9 mouse cellular contexts compared by ENCODE assay signal in genomic region chr8:83624739-83625138, GRCm38 (mm10). TPM values are rescaled to one million over a fixed set of nuclear protein-coding genes. Genes with fewer than 3 reads are reported as not detected.
DNase-seq lines count a peak whose midpoint lies in the region; ATAC-seq and TF ChIP-seq lines count a peak whose summit lies in the region.
"Had no signal": no experiment of that assay in that cellular context is flagged by ENCODE, and none has a peak within 500 bp of the region (broad histone marks: within the 10 kb centered on the region; RNA-seq: fewer than 3 reads in every experiment).

No protein-coding gene starts in this region.

- H3K79me2 ChIP-seq in heart, adult 2 months (replicated peaks; ENCODE audit: control insufficient read depth, insufficient read depth, low read length) = no peaks in the 10 kb centered on the region

- TF ChIP-seq CTCF in heart, adult 2 months (IDR thresholded peaks at IDR 0.05) = peak; percentile 75
- peak; percentile 50 for TF ChIP-seq CTCF in ES-Bruce4 (IDR thresholded peaks at IDR 0.05; ENCODE audit: low read depth, low read length)
- TF ChIP-seq CTCF in cortical plate, adult 2 months (IDR thresholded peaks at IDR 0.05; ENCODE audit: extremely low read depth, insufficient read depth, low read length) = peak; percentile 72

- H3K27me3 ChIP-seq in heart, adult 2 months (ENCODE audit: control insufficient read depth, insufficient read depth, low read length) = no peaks in the 10 kb centered on the region
- H3K27me3 ChIP-seq in ES-Bruce4 (ENCODE audit: control insufficient read depth, insufficient read depth, low read length, poor library complexity, severe bottlenecking) = peaks cover 1% of the 10 kb centered on the region; the same call in 1 of the 2 replicates
- no peaks in the 10 kb centered on the region for H3K27me3 ChIP-seq in liver, embryonic 12.5 days (replicated peaks)
- H3K27me3 ChIP-seq: limb, embryonic 15.5 days had no signal

- no peak overlapping the region for H3K4me2 ChIP-seq in liver, embryonic 12.5 days
- H3K4me2 ChIP-seq: limb, embryonic 15.5 days had no signal

- DNase-seq in heart, adult 2 months = no peak
- DNase-seq in heart, postnatal 36 days = no peak
- DNase-seq in gastrocnemius, adult 8-10 months (ENCODE audit: low spot score in 2 of 2) = no peak
- no peak for DNase-seq in left cerebral cortex, adult 8-10 months (ENCODE audit: low spot score in 2 of 2)
- DNase-seq in layer of hippocampus, adult 11-12 months (ENCODE audit: low spot score) = no peak

- no peak overlapping the region for H3K4me3 ChIP-seq in heart, adult 2 months
- no peak overlapping the region for H3K4me3 ChIP-seq in ES-Bruce4 (ENCODE audit: low read depth, low read length)
- H3K4me3 ChIP-seq in cortical plate, adult 2 months (ENCODE audit: insufficient read depth, low read length) = no peak overlapping the region
- no peak overlapping the region for H3K4me3 ChIP-seq in liver, embryonic 12.5 days
- H3K4me3 ChIP-seq: limb, embryonic 15.5 days had no signal

- no peaks in the 10 kb centered on the region for H3K36me3 ChIP-seq in heart, adult 2 months (ENCODE audit: control insufficient read depth, insufficient read depth, low read length)
- H3K36me3 ChIP-seq in ES-Bruce4 (ENCODE audit: control insufficient read depth, insufficient read depth, low read length, poor library complexity, severe bottlenecking) = no peaks in the 10 kb centered on the region
- H3K36me3 ChIP-seq in liver, embryonic 12.5 days = no peaks in the 10 kb centered on the region
- H3K36me3 ChIP-seq: limb, embryonic 15.5 days had no signal

- no peak overlapping the region for H3K27ac ChIP-seq in heart, adult 2 months
- H3K27ac ChIP-seq in ES-Bruce4 (ENCODE audit: insufficient read depth, low read length) = no peak overlapping the region
- no peak overlapping the region for H3K27ac ChIP-seq in cortical plate, adult 2 months (ENCODE audit: insufficient read depth, low read length)
- 0 out of 2 replicates have a peak overlapping the region, but pooled peaks have one; percentile 53 for H3K27ac ChIP-seq in liver, embryonic 12.5 days
- H3K27ac ChIP-seq: limb, embryonic 15.5 days had no signal

- no peak for TF ChIP-seq POLR2A in heart, adult 2 months (IDR thresholded peaks at IDR 0.05; ENCODE audit: insufficient read depth, low read depth, low read length)
- TF ChIP-seq POLR2A in ES-Bruce4 (IDR thresholded peaks at IDR 0.05; ENCODE audit: insufficient read depth, low read length) = no peak
- TF ChIP-seq POLR2A in cortical plate, adult 2 months (IDR thresholded peaks at IDR 0.05; ENCODE audit: extremely low read depth, insufficient read depth, low read length) = no peak

- H3K9me3 ChIP-seq in ES-Bruce4 (replicated peaks; ENCODE audit: control insufficient read depth, insufficient read depth, low read length, poor library complexity, severe bottlenecking) = no peaks in the 10 kb centered on the region
- no peaks in the 10 kb centered on the region for H3K9me3 ChIP-seq in liver, embryonic 12.5 days (replicated peaks)
- H3K9me3 ChIP-seq: limb, embryonic 15.5 days had no signal

- no peak for ATAC-seq in liver, embryonic 12.5 days

- no peak overlapping the region for H3K9ac ChIP-seq in heart, adult 2 months (ENCODE audit: low read depth, low read length)
- no peak overlapping the region for H3K9ac ChIP-seq in ES-Bruce4 (ENCODE audit: low read depth, poor library complexity, severe bottlenecking)
- no peak overlapping the region for H3K9ac ChIP-seq in liver, embryonic 12.5 days
- H3K9ac ChIP-seq: limb, embryonic 15.5 days had no signal

- no peaks in the 10 kb centered on the region for H3K4me1 ChIP-seq in heart, adult 2 months (ENCODE audit: control insufficient read depth, insufficient read depth, low read length)
- H3K4me1 ChIP-seq in ES-Bruce4 (ENCODE audit: control insufficient read depth, insufficient read depth, low read length) = no peaks in the 10 kb centered on the region
- H3K4me1 ChIP-seq in cortical plate, adult 2 months (ENCODE audit: control insufficient read depth, insufficient read depth, low read length) = no peaks in the 10 kb centered on the region
- H3K4me1 ChIP-seq in liver, embryonic 12.5 days = peaks cover 55% of the 10 kb centered on the region

- WGBS in heart, adult 2 months = 26% methylated on average over 3 of the region's 3 CpGs
- 50% methylated on average over 3 of the region's 3 CpGs for WGBS in liver, embryonic 12.5 days (ENCODE audit: insufficient replicate concordance)

- intact Hi-C loops in heart, adult 2 months (cut with DNase I) = loop anchor here (5.0 kb wide), 1 partner anchor 522 kb away; no protein-coding TSS in a partner anchor
- intact Hi-C loops in heart, postnatal 36 days (cut with DNase I) = no loop called here

- no peak for TF ChIP-seq EP300 in heart, adult 2 months (IDR thresholded peaks at IDR 0.05; ENCODE audit: insufficient read depth, low read depth, low read length)
- no peak for TF ChIP-seq EP300 in ES-Bruce4 (IDR thresholded peaks at IDR 0.05; ENCODE audit: insufficient read depth, low read depth, low read length)

RNA-seq across cellular contexts. Expression of gene Dnajb1, which starts 16.7 kb away (rescaled TPM):
- 10 to 100 TPM; 11.3 to 16.8 TPM for total RNA-seq in heart, adult 2 months (2021)
- 13.4 and 17.4 TPM in 2 replicates for polyA plus RNA-seq in heart, adult 2 months (2012; rRNA removed)
- 10 to 100 TPM; 10.7 to 16.0 TPM for total RNA-seq in heart, postnatal 36 days (2021)
- 28.2 and 32.2 TPM in 2 replicates for polyA plus RNA-seq in ES-Bruce4 (2011; ENCODE audit: insufficient read depth, insufficient read length, low read depth, missing spikeins)
- 39.7 and 41.9 TPM in 2 replicates for polyA plus RNA-seq in cortical plate, adult 2 months (2012; rRNA removed)
- polyA plus RNA-seq in liver, embryonic 12.5 days (2016; fragmentation: Nextera tagmentation; extraction: Ambion mirVana) = 65.1 and 69.8 TPM in 2 replicates
- total RNA-seq in gastrocnemius, adult 8-10 months (2022) = 1 to 10 TPM; 3.6 to 7.9 (median 3.8) TPM
- 10 to 100 TPM; 44.9 to 46.9 (median 45.6) TPM for total RNA-seq in left cerebral cortex, adult 8-10 months (2022)

RNA-seq across cellular contexts. Expression of gene Tecr, which starts 17.0 kb away (rescaled TPM):
- total RNA-seq in heart, adult 2 months (2021) = 100 to 1,000 TPM; 445 to 505 TPM
- polyA plus RNA-seq in heart, adult 2 months (2012; rRNA removed) = 772 and 935 TPM in 2 replicates
- total RNA-seq in heart, postnatal 36 days (2021) = 100 to 1,000 TPM; 431 to 554 TPM
- 310 and 347 TPM in 2 replicates for polyA plus RNA-seq in ES-Bruce4 (2011; ENCODE audit: insufficient read depth, insufficient read length, low read depth, missing spikeins)
- 854 and 882 TPM in 2 replicates for polyA plus RNA-seq in cortical plate, adult 2 months (2012; rRNA removed)
- polyA plus RNA-seq in liver, embryonic 12.5 days (2016; fragmentation: Nextera tagmentation; extraction: Ambion mirVana) = 371 and 378 TPM in 2 replicates
- 100 to 1,000 TPM; 461 to 506 (median 481) TPM for total RNA-seq in gastrocnemius, adult 8-10 months (2022)
- 100 to 1,000 TPM; 638 to 678 (median 672) TPM for total RNA-seq in left cerebral cortex, adult 8-10 months (2022)

RNA-seq across cellular contexts. Expression of gene Gipc1, which starts 27.7 kb away (rescaled TPM):
- total RNA-seq in heart, adult 2 months (2021) = 10 to 100 TPM; 23.8 to 25.6 TPM
- polyA plus RNA-seq in heart, adult 2 months (2012; rRNA removed) = 22.3 and 27.7 TPM in 2 replicates
- total RNA-seq in heart, postnatal 36 days (2021) = 10 to 100 TPM; 25.2 to 28.3 TPM
- 42.5 and 43.7 TPM in 2 replicates for polyA plus RNA-seq in ES-Bruce4 (2011; ENCODE audit: insufficient read depth, insufficient read length, low read depth, missing spikeins)
- polyA plus RNA-seq in cortical plate, adult 2 months (2012; rRNA removed) = 93.6 and 94.6 TPM in 2 replicates
- polyA plus RNA-seq in liver, embryonic 12.5 days (2016; fragmentation: Nextera tagmentation; extraction: Ambion mirVana) = 80.0 and 80.4 TPM in 2 replicates
- total RNA-seq in gastrocnemius, adult 8-10 months (2022) = 10 to 100 TPM; 14.5 to 18.1 (median 17.6) TPM
- total RNA-seq in left cerebral cortex, adult 8-10 months (2022) = 10 to 100 TPM; 72.9 to 74.5 (median 74.3) TPM

RNA-seq across cellular contexts. Expression of gene Ptger1, which starts 41.7 kb away (rescaled TPM):
- total RNA-seq in heart, adult 2 months (2021) = under 1 TPM; 0.37 to 0.39 TPM
- polyA plus RNA-seq in heart, adult 2 months (2012; rRNA removed) = 0.41 and 0.79 TPM in 2 replicates
- under 1 TPM; 0.27 to 0.75 TPM for total RNA-seq in heart, postnatal 36 days (2021)
- 0.58 TPM in 1 of 2 replicates, not detected in the other for polyA plus RNA-seq in ES-Bruce4 (2011; ENCODE audit: insufficient read depth, insufficient read length, low read depth, missing spikeins)
- 1.6 and 2.2 TPM in 2 replicates for polyA plus RNA-seq in cortical plate, adult 2 months (2012; rRNA removed)
- polyA plus RNA-seq in liver, embryonic 12.5 days (2016; fragmentation: Nextera tagmentation; extraction: Ambion mirVana) = 0.25 and 0.41 TPM in 2 replicates
- under 1 TPM in 2 of 4 experiments, not detected in 2; 0.15 to 0.16 TPM for total RNA-seq in gastrocnemius, adult 8-10 months (2022)
- total RNA-seq in left cerebral cortex, adult 8-10 months (2022) = 1 to 10 TPM in 3 of 4 experiments, under 1 TPM in 1; 0.83 to 1.5 (median 1.3) TPM

RNA-seq across cellular contexts. Expression of gene Ndufb7, which starts 58.3 kb away (rescaled TPM):
- total RNA-seq in heart, adult 2 months (2021) = 100 to 1,000 TPM; 620 to 733 TPM
- polyA plus RNA-seq in heart, adult 2 months (2012; rRNA removed) = 1,081 and 1,159 TPM in 2 replicates
- total RNA-seq in heart, postnatal 36 days (2021) = 100 to 1,000 TPM; 712 to 745 TPM
- 102 and 121 TPM in 2 replicates for polyA plus RNA-seq in ES-Bruce4 (2011; ENCODE audit: insufficient read depth, insufficient read length, low read depth, missing spikeins)
- polyA plus RNA-seq in cortical plate, adult 2 months (2012; rRNA removed) = 324 and 325 TPM in 2 replicates
- 290 and 291 TPM in 2 replicates for polyA plus RNA-seq in liver, embryonic 12.5 days (2016; fragmentation: Nextera tagmentation; extraction: Ambion mirVana)
- total RNA-seq in gastrocnemius, adult 8-10 months (2022) = 100 to 1,000 TPM; 262 to 329 (median 295) TPM
- 100 to 1,000 TPM; 115 to 152 (median 134) TPM for total RNA-seq in left cerebral cortex, adult 8-10 months (2022)
